Comparison of ENCODE assay signal across 10 mouse cellular contexts in the genomic region with DNA sequence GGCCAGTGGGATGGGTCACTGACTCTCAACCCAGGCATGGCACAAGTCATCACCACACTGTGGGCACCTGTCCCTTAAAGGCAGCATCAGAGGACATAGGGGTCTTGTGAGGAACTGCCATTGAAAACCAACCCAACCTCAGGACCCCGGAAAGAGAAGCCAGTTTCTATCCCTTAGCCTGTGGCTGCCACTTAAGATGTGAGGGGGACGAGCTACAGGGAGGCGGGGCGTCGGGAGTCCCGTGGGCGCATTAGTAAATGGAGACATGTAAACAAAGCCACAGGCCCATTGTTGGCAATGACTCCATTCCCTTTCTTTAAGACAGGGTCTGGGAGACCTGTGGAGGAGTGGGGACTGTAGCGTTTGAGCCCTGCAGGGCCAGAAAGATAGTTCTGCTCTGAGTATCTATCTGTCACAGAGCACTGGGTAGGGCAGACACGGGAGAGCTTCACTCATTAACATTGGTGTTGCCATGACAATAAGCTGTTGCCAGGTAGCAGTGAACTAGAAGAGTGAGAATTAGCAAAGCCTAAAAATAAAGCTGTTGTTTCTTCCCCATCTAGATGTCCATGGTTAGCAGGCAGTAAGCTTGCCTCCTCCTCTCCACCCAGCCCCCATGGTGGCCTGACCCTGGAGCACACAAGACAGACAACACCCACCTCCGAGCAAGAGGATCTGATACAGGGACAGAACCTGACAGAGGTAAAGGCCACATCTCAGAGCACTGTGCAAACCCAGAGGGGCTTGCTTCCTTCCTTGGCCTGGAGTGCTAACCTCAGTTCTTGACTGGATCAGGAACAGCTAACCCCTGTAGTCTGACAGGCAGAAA.
DNase-seq lines count a peak whose midpoint lies in the region; ATAC-seq and TF ChIP-seq lines count a peak whose summit lies in the region.
"Had no signal": no experiment of that assay in that cellular context is flagged by ENCODE, and none has a peak within 500 bp of the region (broad histone marks: within the 10 kb centered on the region; RNA-seq: fewer than 3 reads in every experiment).

No protein-coding gene starts in this region.

- peak; percentile 84 for ATAC-seq in forebrain, embryonic 14.5 days
- ATAC-seq in midbrain, embryonic 16.5 days, result peak; percentile 94
- ATAC-seq: Patski had no signal

- 16% methylated on average over 10 of the region's 10 CpGs for WGBS in forebrain, embryonic 14.5 days
- WGBS in midbrain, embryonic 16.5 days, result 17% methylated on average over 10 of the region's 10 CpGs

- no peak overlapping the region for H3K4me3 ChIP-seq in cortical plate, adult 2 months (ENCODE audit: insufficient read depth, low read length)
- H3K4me3 ChIP-seq in forebrain, embryonic 14.5 days (ENCODE audit: low read depth, low read length), result no peak overlapping the region
- no peak overlapping the region for H3K4me3 ChIP-seq in midbrain, embryonic 16.5 days (ENCODE audit: low read depth, low read length)
- H3K4me3 ChIP-seq: heart, embryonic 15.5 days; limb, embryonic 15.5 days had no signal

- H3K4me2 ChIP-seq in forebrain, embryonic 14.5 days (ENCODE audit: low read length), result peak overlapping the region; percentile 39
- peak overlapping the region; percentile 42 for H3K4me2 ChIP-seq in midbrain, embryonic 16.5 days (ENCODE audit: low read length)
- H3K4me2 ChIP-seq: heart, embryonic 15.5 days; limb, embryonic 15.5 days had no signal

- H3K9ac ChIP-seq in forebrain, embryonic 14.5 days (ENCODE audit: low read length), result no peak overlapping the region
- 0 out of 2 replicates have a peak overlapping the region, but pooled peaks have one; percentile 11 for H3K9ac ChIP-seq in midbrain, embryonic 16.5 days (ENCODE audit: low read depth, low read length)
- H3K9ac ChIP-seq: heart, embryonic 15.5 days; limb, embryonic 15.5 days had no signal

- no peaks in the 10 kb centered on the region for H3K9me3 ChIP-seq in forebrain, embryonic 14.5 days (replicated peaks; ENCODE audit: control insufficient read depth, low read length)
- H3K9me3 ChIP-seq in midbrain, embryonic 16.5 days (replicated peaks; ENCODE audit: control insufficient read depth, low read length, poor library complexity, severe bottlenecking), result no peaks in the 10 kb centered on the region
- H3K9me3 ChIP-seq: heart, embryonic 15.5 days; limb, embryonic 15.5 days had no signal

- TF ChIP-seq CTCF in cortical plate, adult 2 months (IDR thresholded peaks at IDR 0.05; ENCODE audit: extremely low read depth, insufficient read depth, low read length), result no peak

- H3K36me3 ChIP-seq in forebrain, embryonic 14.5 days (ENCODE audit: control insufficient read depth, insufficient read depth, low read length), result no peaks in the 10 kb centered on the region
- no peaks in the 10 kb centered on the region for H3K36me3 ChIP-seq in midbrain, embryonic 16.5 days (ENCODE audit: control insufficient read depth, insufficient read depth, low read length)
- H3K36me3 ChIP-seq: heart, embryonic 15.5 days; limb, embryonic 15.5 days had no signal

- peaks cover 23% of the 10 kb centered on the region for H3K4me1 ChIP-seq in cortical plate, adult 2 months (ENCODE audit: control insufficient read depth, insufficient read depth, low read length)
- H3K4me1 ChIP-seq in forebrain, embryonic 14.5 days (ENCODE audit: control insufficient read depth, insufficient read depth, low read length), result peaks cover 11% of the 10 kb centered on the region
- peaks cover 25% of the 10 kb centered on the region for H3K4me1 ChIP-seq in midbrain, embryonic 16.5 days (ENCODE audit: control insufficient read depth, insufficient read depth, low read length)

- peak; percentile 77 for DNase-seq in forebrain, embryonic 14.5 days (ENCODE audit: low spot score)
- DNase-seq in layer of hippocampus, adult 8-10 months (ENCODE audit: low spot score in 2 of 2), result peak; percentile 72 to 75
- no peak for DNase-seq in heart, adult 9 months (ENCODE audit: low spot score in 2 of 2)
- no peak for DNase-seq in cerebellum, adult 9-10 months
- no peak for DNase-seq in adrenal gland, adult 18-20 months (ENCODE audit: low spot score in 2 of 2)

- peak overlapping the region; percentile 64 for H3K27ac ChIP-seq in cortical plate, adult 2 months (ENCODE audit: insufficient read depth, low read length)
- peak overlapping the region; percentile 36 for H3K27ac ChIP-seq in forebrain, embryonic 14.5 days (ENCODE audit: low read depth, low read length)
- peak overlapping the region; percentile 88 for H3K27ac ChIP-seq in midbrain, embryonic 16.5 days (ENCODE audit: low read length)
- H3K27ac ChIP-seq: heart, embryonic 15.5 days; limb, embryonic 15.5 days had no signal

- H3K27me3 ChIP-seq in forebrain, embryonic 14.5 days (replicated peaks; ENCODE audit: control insufficient read depth, insufficient read depth, low read length), result no peaks in the 10 kb centered on the region
- H3K27me3 ChIP-seq in midbrain, embryonic 16.5 days (ENCODE audit: control insufficient read depth, insufficient read depth, low read depth, low read length), result no peaks in the 10 kb centered on the region
- H3K27me3 ChIP-seq: heart, embryonic 15.5 days; limb, embryonic 15.5 days; Patski had no signal

- peak; percentile 29; the same call in 1 of the 2 replicates for TF ChIP-seq POLR2A in cortical plate, adult 2 months (IDR thresholded peaks at IDR 0.05; ENCODE audit: extremely low read depth, insufficient read depth, low read length)

Comparison
In these comparisons a context has a peak if more than half of its experiments do, and no peak if none do; other contexts are left out.
1. H3K27ac ChIP-seq: peak in every context shown above with its lines; median percentile 88 in midbrain, embryonic 16.5 days; 64 in cortical plate, adult 2 months; 36 in forebrain, embryonic 14.5 days.
2. DNase-seq: peak in forebrain, embryonic 14.5 days (single experiment) and layer of hippocampus, adult 8-10 months (2 of 2); none in heart, adult 9 months (0 of 2), cerebellum, adult 9-10 months (single experiment) and adrenal gland, adult 18-20 months (0 of 2).